Mouse (Mus musculus): ENCODE measurements at regions not wholly inside any gene's neighbourhood (a gene's known extent, or its start where the extent isn't known, plus 50 kb on each side); places are given as distances from the start of the nearest gene placed in this dataset.

DNA sequence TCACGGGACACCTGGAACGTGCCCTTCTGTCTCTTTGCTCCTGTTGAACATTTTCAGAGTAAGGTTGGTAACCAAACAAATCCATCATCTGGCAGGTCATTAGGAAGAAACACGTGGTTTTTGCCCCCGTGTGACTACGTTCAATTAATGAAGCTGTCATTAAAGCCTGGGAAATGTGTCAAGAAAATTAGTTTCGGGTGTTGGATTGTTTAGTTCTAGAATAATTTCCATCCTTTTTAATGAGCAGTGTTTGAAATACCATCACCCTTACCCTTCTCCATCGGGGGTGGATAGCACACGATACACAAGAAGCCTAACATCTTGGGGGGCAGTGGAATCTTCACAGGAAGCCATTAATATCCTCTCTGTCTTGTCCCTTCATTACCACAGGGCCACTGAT lies 107.7 kb downstream of the Far1 start:
- DNase-seq (ENCODE audit: low read depth, low spot score): no peak

DNA sequence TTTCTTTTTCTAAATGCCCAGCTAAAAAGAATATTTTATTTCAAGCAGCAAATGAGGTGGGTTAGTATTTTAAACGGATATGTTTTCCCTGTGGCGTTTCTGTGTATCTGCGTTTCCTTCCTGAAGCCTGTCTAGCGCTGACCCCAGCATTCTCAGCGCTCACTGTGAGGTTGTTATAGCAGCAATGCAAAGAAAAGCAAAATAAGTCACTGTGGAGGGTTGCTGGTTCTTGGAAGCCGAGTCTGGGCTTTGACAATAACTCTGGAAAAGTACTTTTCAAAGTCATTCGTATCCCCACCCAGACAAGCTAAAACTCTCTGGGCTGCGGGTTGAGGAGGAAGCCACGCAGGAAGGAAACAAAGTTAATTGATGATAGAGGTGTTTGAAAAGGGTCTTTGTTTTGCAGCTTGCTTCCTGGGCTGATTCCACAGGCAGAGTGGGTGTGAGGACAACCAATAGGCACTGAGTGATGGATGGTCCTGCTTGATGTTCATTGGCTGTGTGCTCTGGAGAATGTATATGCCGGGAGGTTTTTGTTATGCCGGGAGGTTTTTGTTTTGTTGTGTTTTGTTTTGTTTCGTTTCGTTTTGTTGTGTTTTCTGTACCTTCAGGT lies 108.4 kb downstream of the Far1 start:
- no peak for DNase-seq (ENCODE audit: low read depth, low spot score)

DNA sequence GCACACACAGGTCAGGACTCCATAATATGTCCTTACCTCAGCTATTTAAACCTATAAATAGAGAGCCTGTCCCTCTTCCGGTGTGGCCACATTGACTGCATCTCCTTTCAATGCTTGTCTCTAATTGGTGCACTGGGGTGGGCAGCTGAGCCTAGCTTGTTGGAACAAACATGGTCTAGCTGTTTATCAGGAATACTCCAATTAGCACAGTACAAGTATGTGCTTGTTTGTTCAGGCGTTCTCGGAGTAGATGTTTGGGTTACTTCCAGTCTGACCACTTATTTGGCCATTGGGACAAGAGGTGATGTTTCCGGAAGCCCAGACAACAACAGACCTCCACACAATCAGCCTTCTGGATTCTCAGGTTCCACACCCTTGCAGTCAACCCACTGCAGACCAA lies 109.7 kb downstream of the Far1 start:
- no peak for DNase-seq (ENCODE audit: low read depth, low spot score)

DNA sequence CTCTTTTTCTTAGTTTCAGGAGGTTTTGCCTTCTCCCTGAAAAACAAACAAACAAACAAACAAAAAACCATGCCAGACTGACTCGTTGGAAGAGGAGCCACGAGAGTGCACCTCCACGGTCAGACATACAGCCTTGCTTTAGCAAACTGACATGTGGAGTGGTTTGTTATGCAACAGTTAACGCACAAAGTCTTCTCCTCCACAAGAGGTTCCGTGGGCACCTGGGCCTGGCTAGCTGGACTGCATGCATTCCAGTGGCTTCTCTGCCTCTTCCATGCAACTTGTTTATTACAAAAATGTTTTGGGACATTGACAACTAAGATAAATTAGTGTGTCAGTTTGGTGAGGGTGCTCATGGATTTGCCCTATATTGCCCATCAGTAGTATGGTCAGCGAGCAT lies 110.3 kb downstream of the Far1 start:
- DNase-seq (ENCODE audit: low read depth, low spot score): no peak

DNA sequence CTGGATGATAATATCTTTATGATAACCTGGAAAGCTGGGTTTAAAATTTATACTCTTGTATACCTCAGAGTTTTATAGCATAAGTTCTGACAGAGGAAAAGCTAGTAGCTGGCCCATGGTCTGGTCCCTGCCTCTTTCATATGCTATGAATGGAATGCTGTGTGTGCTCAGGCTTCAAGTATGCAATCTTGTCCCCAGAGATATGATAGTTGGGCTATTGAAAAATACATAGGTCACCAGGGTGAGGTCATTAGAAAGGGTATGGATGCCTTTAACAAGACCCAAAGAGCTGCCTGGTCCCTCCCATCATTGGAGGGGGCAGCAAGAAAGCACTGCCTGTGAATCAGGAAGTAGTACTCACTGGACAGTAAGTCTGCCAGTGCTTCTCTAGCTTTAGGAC lies 113.1 kb downstream of the Far1 start:
- DNase-seq (ENCODE audit: low read depth, low spot score): no peak

DNA sequence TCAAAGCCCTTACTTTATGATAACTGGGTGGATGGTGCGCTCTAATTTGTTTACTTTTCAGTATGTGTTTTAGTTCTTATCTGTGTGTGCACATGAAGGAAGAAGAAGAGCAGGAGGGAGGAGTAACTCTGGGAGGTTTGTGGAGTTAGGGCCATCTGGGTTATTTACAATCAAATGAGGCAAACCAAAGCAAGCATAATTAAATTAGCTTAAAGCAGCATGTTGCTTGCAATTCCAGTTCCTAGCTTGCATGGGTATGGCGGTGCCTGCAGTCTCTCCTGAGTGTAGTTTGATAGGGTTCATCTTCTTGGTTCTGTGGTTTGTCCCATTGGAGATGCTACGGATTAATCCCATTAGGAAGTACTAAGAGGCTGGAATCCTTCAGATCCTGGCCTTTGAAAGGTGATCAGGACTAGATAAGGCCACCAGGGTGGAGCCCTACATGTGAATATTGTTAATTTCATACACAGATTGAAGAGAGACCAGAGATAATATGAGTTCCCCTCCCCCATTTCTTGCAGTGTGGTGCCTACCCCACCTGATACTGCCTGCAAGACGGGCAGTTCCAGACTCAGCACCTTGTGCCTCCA lies 123.5 kb downstream of the Far1 start:
- no peak for DNase-seq (ENCODE audit: low read depth, low spot score)

DNA sequence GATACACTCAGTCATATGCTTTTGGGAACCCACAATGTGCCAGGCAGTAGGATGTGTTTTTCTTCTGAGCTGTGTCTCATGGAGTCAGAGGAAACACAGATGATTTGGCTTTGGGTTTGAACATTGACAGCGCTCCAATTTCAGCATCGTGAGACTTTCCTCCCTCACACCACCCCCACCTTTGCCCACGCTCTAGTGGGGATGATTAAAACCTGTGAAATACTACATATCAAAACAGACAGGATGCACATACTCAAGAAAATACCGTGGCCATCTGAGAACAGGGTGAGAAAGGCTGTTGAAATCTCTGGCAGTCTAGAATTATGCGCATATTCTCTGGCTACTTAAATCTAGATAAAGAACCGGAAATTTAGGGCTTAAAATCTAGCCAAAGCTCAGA lies 124.5 kb downstream of the Far1 start:
- DNase-seq (ENCODE audit: low read depth, low spot score): no peak

DNA sequence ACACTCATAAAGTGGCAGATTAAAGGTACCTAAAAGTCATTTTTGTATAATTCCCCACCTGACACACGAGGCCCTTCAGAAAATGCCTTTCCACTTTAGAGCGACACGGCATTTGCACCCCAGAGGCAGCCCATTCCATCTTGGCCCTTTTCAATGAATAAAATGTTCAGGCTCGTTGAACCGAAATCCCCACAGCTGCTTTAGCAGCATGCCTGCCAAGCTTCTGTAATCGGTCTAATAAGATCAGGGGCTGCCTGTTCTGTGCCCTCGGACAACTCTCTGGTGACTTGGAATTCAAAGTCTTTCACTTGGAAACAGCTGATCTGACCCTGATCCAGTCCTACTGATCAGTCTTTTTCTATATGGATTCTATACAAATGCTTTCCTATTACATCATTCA lies 123.3 kb upstream of the Spon1 start:
- DNase-seq (ENCODE audit: low read depth, low spot score): no peak

DNA sequence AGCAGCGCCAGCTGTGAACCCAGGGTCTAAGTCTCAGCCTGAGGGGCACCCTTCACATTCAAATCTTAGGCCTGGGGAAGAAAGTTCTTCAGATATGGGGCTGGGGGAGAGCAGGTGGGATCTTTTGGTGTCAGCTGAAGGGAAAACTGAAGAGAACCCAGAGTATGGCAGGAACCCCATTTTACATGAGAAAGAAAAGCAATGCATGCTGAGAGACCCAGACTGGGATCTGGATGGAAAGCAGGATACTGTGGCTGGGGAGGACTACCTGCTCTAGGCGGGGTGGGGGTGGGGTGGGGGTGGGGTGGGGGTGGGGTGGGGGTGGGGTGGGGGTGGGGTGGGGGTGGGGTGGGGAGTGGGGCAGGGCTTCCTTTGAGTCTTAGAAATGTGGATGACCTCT lies 115.2 kb upstream of the Spon1 start:
- DNase-seq (ENCODE audit: low read depth, low spot score): no peak

DNA sequence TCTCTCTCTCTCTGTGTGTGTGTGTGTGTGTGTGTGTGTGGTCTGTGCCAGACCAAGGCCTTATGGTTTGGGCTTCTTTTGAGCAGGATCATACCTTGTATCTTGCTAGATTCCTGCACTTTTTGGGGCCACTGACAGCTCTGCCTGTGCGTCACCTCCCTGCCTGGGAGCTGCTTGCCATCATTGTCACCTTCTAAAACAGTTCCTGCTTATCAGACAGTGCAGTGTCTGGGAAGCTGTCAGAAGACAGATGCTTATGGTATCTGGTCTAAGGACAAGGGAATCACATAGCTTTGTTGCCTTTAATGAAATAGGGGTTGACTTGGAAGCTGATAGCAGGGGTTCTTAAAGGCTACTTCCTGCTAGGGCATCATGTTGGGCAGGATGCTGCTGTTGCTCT lies 114.1 kb upstream of the Spon1 start:
- DNase-seq (ENCODE audit: low read depth, low spot score): no peak

DNA sequence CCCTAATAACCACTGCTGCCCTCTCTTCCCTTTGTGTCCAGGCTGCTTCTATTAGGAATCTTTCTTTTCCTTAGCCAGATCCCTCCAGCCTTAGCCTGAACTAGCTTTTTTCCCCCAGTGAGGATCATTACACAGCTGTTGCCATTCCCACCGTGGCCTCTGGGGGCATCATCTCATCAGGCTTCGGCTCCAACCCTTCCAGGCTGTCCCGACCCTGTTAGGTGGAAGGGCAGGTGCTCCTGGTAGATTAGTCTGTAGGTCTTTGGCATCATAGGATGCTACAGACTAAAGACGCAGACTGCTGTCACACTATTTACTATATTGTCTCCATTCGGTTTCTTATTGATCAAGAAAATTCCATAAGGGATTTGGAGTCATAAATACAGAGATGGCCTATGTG lies 112.7 kb upstream of the Spon1 start:
- peak; percentile 14 for DNase-seq (ENCODE audit: low read depth, low spot score)

DNA sequence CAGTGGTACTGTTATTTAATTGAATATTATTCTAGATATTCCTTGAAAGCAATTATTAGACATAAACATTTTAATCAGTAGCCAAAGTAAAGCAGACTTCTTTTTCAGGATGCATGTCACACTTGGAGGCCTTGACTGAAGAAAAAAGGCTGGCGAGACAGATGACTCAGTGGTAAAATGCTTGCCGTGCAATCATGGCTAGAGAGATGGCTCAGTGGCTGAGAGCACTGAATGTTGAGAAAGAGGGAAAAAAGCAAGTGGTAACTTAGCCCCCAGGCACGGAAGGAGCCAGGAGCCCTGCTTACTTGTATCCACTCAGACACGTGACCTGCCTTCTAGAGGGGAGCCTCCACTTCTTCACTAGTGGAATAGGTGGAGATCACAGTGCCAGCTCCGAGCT lies 110.5 kb upstream of the Spon1 start:
- DNase-seq (ENCODE audit: low read depth, low spot score): no peak

DNA sequence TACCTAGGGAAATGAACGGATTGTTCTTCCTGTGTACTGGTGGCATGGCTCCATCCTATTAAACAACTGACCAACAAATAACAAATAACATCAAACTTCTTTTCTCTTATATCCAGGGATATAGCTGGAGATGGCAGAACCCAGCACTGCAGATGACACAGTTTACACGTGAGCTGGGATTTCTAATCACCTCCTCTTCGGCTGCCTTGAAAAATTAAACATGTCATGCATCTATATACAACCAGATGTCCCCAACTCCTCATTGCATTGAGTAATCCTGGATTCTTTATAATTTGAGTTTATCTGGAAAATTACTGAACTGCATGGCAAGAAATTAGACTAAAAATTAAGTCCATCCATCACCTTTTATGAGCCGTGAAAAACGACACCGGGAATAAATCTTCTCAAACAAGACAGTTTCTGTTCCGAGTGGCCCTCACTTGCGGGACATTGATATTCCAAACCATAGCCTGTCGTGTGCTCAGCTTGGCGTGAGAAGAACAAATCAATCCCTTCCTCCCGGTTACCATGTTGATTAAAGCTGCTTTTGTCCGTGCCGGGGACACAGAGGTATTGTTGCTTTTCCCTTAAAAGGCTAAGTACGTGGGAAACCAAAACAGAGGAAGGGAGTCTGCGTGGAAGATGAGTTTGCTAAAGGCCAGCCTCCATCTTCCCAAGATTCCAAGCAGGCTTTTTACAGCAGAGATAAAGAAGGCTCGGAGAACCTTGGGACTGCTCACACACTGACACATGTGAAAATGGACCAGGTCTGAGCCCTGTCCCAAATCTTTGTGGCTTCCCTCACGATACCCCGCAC lies 92.8 kb upstream of the Spon1 start:
- DNase-seq (ENCODE audit: low read depth, low spot score): no peak

DNA sequence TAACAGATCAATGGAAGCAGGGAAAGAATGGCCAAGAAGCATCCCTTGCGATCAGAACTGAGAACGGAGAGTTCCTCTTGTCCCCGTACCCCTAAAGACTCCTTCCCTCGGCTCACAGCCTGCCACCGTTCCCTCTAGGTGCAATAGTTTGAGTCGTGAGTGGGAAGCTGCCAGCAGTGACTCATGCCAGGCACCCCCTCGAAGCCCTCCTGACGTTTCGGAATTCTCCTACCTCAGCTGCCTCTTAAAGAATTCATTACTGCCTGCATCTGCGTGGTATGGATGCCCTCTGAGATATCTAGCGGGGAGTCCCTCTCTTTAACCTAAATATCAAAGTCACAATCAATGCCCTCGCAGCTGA lies 92.2 kb upstream of the Spon1 start:
- no peak for DNase-seq (ENCODE audit: low read depth, low spot score)

DNA sequence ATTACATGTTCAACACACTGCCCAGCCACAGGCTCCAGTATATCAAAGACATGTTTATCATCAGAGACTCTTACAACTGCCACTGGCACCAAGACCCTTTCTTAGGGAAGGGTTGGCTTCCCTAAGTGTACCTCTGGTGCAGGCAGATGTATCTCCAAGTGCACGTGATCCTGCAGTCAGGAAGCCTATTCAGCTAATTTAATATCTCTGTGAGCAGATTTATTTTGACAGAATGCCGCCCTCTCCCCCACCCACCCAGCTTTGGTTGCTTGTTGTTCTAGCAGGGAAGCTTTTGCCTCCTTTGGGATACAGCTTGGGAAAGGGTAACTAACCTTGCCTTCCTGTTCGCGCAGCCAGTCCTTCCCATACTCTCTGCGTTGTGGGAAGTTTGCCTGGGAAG lies 83.5 kb upstream of the Spon1 start:
- DNase-seq (ENCODE audit: low read depth, low spot score): no peak

DNA sequence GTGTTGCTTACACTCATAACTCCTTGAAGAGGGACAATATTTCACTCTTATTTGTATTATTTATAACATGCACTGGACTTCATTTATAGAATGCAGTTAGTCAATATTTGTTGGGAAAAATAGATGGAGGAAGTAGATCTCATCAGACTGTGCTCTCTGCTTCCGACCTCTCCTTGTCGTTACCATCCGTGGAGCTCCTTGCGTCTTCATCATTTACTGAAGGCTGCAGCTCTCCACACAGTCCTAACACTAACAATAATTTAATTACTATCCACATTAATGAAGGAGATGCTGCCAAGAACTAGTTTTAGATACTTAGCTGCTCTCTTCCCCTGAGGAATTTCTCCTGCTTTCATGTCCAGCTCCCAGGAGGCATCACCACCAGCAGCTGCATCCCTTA lies 80.4 kb upstream of the Spon1 start:
- no peak for DNase-seq (ENCODE audit: low read depth, low spot score)

DNA sequence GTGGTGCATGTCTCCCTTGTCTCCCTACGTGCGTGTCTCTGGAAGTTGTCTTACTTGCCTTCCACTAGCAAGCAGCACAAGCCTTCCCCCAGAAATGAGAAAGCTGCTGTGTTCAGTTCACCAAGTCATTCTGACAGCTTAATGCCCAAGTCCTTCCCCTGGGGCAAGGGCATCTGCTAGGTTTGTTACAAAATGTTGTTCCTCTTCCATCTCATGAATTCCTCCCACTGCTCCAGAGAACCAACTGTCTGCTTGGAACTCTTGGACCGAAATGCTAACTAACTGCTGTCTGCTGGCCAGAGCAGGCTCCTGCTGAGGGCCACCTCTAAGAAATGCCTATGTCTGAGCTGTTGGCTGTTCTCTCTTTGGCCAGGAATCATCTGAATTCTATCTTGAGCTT lies 79.3 kb upstream of the Spon1 start:
- no peak for DNase-seq (ENCODE audit: low read depth, low spot score)

DNA sequence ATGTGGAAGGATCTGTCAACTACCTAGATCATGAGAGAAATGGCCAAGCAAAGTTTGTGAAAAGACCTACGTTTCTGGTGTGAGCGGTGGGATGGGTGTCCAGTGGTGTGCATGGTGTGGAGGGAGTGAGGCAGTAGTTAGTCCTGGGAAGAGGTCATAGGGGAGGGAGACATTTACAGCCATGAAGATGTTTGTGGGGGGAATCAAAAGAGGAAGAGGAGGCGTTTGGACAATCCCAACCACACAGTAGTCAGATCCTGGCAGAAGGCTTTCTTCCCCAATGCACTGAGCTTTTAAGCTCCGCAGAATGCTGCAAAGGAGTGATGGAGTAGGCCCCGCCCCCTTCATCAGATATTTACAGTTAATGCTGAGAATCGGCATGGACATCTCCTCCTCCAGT lies 78.2 kb upstream of the Spon1 start:
- no peak for DNase-seq (ENCODE audit: low read depth, low spot score)

DNA sequence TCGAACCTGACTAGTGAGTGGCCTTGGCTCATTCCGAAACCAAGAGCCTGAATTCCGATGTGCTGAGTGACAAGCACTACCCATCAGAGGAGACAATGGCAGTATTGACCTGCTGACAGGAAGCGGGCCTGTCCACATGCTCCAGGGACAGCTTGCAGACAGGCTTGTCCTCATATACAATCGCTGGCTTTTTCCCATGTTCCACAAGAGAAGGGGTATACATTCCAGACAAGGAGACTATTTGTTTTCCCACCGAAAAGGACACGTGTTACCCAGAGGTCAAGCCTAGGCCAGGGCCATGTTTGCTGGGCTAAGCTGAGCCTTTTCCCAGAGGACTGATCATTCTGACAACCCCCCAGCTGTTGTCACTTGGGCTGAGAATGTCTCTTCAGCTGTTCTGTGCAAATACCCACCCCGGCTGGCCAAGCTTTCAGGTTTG lies 77.5 kb upstream of the Spon1 start:
- DNase-seq (ENCODE audit: low read depth, low spot score): no peak

DNA sequence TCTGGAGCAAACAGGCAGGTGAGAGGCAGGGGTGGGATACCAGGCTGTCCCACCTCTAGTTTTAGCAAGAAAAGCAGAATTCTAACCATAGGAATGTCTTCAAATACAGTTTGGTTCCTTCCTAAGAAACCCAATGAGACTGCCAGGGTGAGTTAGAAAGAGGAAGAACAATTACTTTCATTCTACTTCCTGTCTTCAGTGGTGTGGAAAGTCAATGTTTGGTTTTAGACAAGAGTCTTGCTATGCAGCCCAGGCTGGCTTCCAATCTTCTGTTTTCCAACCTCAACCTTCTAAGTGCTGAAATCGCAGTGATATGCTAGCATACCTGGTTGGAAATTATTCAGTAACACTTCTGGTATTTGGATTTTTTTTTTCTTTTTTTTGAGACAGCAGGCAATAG lies 77.1 kb upstream of the Spon1 start:
- DNase-seq (ENCODE audit: low read depth, low spot score): peak; percentile 25

DNA sequence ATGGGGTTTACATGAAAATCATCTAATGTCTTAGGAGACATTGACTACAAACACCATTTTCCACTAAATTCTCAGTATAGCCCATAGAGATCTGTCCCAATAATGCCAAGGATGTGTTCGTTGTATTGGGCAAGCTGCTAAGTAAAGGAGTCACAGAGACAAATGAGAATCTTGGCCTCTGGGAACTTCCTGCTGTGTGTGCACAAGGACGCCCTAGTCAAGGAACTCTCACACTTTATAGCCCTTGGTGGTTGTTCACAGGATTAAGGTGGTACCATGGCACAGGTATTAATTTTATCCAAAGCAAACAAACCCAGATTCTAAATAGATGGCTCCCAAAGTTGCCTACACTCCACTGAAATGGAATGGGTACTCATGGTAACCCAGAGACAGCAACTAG lies 76.7 kb upstream of the Spon1 start:
- no peak for DNase-seq (ENCODE audit: low read depth, low spot score)

DNA sequence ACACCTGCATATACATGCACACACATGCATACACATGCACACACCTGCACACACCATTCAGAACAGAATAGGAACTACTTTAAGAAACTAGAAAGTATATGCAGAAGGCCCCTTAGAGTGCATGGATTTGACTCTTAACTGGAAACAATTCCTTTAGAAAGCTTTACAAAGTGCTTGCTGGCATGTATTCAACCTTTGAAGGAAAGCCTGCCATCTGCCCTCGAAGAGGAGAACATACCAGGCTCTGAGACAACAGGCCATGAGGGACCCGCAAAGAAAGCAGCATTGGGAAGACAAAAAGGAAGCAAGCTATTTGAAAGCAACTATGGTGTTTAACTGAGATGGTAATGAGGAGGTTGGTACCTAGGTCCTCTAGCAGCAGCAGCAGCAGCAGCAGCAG lies 74.0 kb upstream of the Spon1 start:
- no peak for DNase-seq (ENCODE audit: low read depth, low spot score)

DNA sequence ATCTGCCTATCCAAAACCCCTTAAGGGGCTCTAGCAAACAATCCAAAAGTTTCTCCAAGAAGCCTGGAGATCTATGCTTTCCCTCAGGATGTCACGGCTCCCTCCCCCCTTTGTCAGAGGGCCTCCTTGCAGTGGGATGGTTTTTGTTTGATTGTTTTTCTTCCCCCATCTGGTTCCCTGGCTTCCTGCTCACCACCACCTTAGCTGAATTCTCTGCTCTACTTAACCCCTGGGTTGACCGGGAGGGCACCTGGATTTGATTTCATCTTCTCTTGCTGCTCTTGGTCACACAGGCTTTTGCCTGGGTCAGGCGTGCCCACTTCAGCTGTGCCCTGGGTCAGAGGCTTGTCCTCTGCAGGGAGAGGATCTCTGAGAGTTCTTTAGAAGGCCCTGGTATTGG lies 72.3 kb upstream of the Spon1 start:
- no peak for DNase-seq (ENCODE audit: low read depth, low spot score)

Data from A20 (cell line).